Mouse (Mus musculus): ENCODE results near the gene Ccdc83.
"Not testable (repeated sequence)": the region's sequence is repeated elsewhere in the genome, so short reads cannot be mapped to it uniquely, and the experiment has no call there.

Ccdc83 gene

GRCm38 (mm10) chr7:90259899-90260298 lies 5.7 kb downstream of the Ccdc83 start:
- no peak for DNase-seq (ENCODE audit: low spot score in 2 of 2)

GRCm38 (mm10) chr7:90258701-90259100 lies 6.9 kb downstream of the Ccdc83 start:
- DNase-seq (ENCODE audit: low spot score in 2 of 2): no peak

DNA sequence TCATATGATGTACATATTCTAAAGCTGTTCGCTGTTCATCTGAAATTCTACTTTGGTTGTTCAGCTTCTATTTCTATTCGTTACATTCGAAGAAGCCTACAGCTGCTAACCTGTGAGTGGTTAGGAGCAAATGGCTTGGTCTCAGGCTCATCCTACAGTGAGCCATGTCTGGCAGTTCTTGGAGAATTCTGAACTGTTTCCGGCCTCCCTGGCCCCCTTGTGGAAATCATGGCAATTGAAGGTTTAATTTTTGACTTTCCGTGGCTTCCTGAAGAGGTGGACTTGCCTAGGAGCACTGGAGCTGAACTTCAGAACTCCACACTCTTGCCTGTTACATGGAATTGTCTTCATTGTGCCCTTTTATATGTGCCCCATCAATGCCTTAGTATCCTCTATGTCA lies 12.6 kb downstream of the Ccdc83 start:
- no peak for DNase-seq (ENCODE audit: low spot score in 2 of 2)

- no peak for DNase-seq (ENCODE audit: low spot score in 2 of 2)
These were observed 21.9 kb downstream of the Ccdc83 start for GRCm38 (mm10) chr7:90243643-90244042.

DNA sequence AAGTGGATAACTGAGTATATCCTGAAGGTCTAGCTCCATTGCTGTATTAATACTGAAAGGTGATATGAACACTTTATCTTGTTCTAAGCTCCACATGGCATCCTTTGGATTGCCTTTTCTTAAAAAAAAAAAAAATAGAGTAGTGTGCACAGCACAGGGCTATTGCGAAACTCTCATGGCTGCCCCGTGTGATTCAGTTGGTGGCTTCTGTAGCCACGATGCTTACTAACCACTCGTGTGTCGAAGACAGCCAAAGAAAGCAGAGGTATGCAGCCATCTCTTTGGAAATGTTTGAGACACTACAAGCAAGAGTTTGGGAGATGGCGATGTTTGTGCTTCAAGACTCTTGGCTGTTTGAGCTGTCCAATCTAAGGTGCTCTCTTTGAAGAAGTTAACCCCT lies 22.4 kb downstream of the Ccdc83 start:
- no peak for DNase-seq (ENCODE audit: low spot score in 2 of 2)

DNA sequence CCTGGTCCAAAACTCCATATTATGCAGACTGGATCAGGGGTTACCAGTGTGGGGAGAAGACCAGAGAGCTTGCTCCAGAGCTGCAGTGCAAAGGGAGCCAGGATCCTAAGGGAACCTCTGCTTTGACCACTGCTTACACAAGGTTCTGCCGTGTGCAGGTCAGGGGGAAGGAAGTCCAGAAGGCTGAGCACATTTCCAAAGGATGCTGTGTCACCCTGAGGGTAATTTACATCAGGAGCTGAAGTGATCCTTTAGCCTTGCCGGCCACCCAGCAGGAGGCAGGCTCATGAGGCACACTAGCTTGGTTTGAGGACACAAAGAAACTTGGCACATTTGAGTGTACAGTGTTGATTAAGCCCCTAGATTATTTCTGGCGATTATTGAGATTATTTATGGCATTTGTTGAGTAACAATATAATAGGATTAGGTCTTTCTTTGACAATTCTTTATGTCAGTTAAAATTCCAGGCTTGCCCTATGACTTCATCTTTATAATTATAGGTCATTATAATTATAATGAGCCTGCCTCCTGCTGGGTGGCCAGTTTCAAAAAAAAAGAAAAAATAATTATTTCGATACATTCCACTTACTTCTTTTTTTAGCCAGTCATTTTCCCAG lies 29.2 kb downstream of the Ccdc83 start:
- DNase-seq (ENCODE audit: low spot score in 2 of 2): no peak

- DNase-seq (ENCODE audit: low spot score in 2 of 2): peak in 1 of 2 experiments; percentile 35
These were observed 31.7 kb downstream of the Ccdc83 start for GRCm38 (mm10) chr7:90233921-90234320.

- DNase-seq (ENCODE audit: low spot score in 2 of 2): peak in 1 of 2 experiments; percentile 33
These were observed 34.1 kb downstream of the Ccdc83 start for GRCm38 (mm10) chr7:90231431-90231830.

GRCm38 (mm10) chr7:90228884-90229283 lies 36.7 kb downstream of the Ccdc83 start:
- not testable (repeated sequence) for DNase-seq (ENCODE audit: low spot score in 2 of 2)

GRCm38 (mm10) chr7:90228075-90228474 lies 37.5 kb downstream of the Ccdc83 start:
- no peak for DNase-seq (ENCODE audit: low spot score in 2 of 2)

GRCm38 (mm10) chr7:90221487-90221886 lies 44.1 kb downstream of the Ccdc83 start:
- no peak for DNase-seq (ENCODE audit: low spot score in 2 of 2)

GRCm38 (mm10) chr7:90218122-90218521 lies 47.5 kb downstream of the Ccdc83 start:
- DNase-seq (ENCODE audit: low spot score in 2 of 2): no peak

GRCm38 (mm10) chr7:90216511-90216910 lies 49.1 kb downstream of the Ccdc83 start:
- peak; percentile 34 to 56 for DNase-seq (ENCODE audit: low spot score in 2 of 2)

- no peak for DNase-seq (ENCODE audit: low spot score in 2 of 2)
These were observed 54.6 kb downstream of the Ccdc83 start for GRCm38 (mm10) chr7:90210947-90211346.

DNA sequence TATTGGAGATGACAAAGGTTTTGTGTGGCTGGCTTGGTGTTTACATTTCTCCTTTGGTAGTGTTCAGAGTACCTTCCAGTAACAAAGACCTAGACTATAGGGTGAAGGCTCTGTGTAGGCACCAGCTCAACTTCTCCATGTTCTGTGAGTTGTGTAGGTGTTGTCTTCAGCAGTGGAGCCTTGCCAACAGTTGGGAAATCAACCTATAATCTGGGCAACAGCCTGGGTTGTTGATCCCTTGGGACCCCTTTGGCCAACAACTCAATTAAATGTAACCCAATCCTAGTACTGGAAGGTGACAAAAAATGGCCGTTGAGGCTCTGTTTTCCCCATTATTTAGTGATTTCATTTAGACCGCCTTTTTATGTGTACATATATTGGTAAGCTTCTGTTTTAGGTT lies 55.5 kb downstream of the Ccdc83 start:
- no peak for DNase-seq (ENCODE audit: low spot score in 2 of 2)

DNA sequence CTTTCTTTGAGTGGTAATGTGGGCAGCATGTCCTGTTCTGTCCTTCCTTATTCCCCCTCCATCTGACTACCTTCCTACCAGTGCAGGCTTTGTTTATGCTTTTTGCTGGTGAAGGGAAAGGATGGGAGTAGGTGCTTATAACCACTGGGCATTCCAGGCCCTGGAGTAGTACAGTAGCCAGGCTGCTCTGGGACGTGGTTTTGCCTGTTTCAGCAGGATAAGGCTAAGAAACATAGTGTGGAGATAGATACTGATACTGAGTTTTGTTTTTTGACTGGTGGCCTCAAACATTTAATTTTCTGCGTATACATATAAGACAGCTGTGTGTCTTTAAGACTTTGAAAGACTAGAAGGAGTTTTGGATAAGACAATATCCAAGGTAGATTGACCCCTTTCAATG lies 61.7 kb downstream of the Ccdc83 start:
- no peak for DNase-seq (ENCODE audit: low spot score in 2 of 2)

DNA sequence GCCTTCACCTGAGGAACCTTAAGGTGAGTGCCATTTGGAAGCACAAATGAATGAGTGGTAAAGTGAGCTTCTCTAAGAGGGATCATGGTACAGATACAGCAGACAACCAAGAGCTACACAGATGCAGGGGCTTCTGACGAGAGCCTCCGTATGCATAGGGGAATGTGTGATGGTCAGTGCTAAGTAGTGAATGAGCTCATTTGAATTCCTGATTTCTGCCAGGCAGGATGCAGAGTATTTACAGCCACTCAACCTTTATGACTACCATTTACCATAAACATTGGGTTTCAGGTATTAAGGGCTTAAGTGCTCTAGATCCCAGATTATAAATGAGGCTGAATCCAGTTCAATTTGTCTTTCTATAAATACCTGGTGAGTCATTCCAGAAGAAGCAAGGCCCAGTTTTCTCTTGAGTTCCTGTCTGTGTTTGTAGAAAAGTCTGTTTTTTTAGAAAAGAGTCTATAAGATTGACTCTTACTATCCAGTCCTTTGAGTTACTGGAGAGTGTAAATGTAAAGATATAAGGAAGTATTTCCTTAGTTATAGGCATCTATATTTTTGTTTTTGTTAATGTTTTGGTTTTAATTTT lies 63.6 kb downstream of the Ccdc83 start:
- no peak for DNase-seq (ENCODE audit: low spot score in 2 of 2)

DNA sequence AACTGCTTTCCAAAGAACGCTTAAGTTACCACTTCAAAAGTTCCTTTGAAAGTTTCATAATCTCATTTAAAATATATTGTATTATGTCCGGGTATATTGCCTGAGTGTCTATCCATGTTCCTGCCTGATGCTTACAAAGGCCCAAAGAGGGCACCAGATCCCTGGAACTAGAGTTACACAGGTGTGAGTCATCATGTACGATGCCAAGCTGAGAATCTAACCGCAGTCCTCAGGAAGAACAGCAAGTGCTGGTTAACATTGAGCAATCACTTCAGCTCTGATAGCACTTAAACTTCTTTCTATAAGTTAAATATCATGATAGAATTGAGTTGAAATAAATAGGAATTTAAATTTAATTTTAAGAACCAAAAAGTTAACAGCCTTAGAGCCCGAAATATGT lies 65.3 kb downstream of the Ccdc83 start:
- no peak for DNase-seq (ENCODE audit: low spot score in 2 of 2)

GRCm38 (mm10) chr7:90180635-90181034 lies 84.9 kb downstream of the Ccdc83 start:
- no peak for DNase-seq (ENCODE audit: low spot score in 2 of 2)

DNA sequence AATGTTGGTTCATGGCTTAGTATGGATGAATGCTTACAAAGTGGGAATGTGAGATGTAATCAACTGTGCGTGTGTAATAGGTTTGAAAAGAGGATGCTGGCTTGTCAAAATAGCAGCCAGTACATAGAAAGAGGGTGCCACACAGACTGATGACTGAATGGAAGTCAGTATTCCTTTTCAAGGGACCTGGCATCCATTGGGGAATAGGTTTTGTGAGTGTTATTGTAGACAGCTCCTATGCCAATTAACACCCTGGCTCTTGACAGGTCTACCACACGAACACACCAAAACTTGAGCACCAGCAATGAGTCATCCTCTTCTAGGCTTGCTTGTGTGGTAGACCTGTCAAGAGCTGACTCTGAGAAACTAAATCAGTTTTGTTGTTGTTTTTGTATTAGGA lies 90.0 kb downstream of the Ccdc83 start:
- DNase-seq (ENCODE audit: low spot score in 2 of 2): no peak
